Mouse (Mus musculus) adrenal gland, adult (tissue): ENCODE data around the gene Nostrin.

Experiments
- DNase-seq, 2 experiments: peaks; one replicate each; pipeline ENCODE4 v3.0.0; 2022 to 2023; ENCODE audit warnings: low spot score in 1 of 2; ENCODE audit not compliant: inconsistent age in 2 of 2

Gene Nostrin

DNA sequence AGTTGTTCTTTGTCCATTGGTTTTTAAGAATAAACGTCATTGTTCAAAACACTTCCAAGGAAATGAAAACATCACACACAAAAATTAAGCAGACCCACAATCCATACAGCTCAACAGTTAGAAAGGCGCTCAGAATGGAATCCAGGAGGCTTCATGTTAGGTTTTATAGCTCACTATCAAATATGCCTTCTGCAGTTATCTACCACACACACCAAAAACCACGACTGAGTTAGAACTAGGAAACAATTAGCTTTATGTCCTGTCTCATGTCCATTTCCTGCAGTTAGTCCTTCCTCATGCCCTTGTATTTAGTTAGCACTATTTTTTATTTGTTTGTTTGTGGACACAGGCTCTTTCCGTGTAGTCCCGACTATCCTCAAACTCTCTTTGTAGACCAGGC lies 55.5 kb downstream of the Nostrin start:
- DNase-seq = no peak

DNA sequence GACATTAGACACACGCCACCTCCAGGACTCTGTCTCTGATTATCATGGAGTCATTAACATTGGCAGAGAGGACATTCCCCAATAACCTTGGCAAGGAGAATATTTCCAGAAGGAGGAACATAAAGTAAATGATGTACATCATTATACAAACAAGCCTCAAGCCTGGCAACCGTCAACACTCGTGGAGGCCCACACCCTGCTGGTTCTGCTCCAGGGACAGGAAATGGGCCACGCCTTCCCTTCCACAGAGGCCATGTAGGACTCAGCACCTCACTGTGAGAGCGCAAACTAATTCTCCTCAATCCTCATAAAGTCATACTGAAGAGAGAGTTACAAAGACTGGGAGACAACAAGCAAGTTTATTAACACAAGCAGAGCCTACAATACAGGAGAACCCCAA lies 58.0 kb downstream of the Nostrin start:
- DNase-seq = no peak

- DNase-seq = no peak
Observed at GRCm38 (mm10) chr2:69205185-69205584, 69.6 kb downstream of the Nostrin start.

- DNase-seq = peak; percentile 91 to 96
Observed at GRCm38 (mm10) chr2:69205791-69206351, 70.3 kb downstream of the Nostrin start, which contains the start of gene Spc25. TSS of gene Spc25 (minus strand) at chr2:69206194.

- DNase-seq = no peak
Observed at GRCm38 (mm10) chr2:69206523-69206922, 70.9 kb downstream of the Nostrin start.

- no peak for DNase-seq
Observed at GRCm38 (mm10) chr2:69209684-69210083, 74.1 kb downstream of the Nostrin start.

DNA sequence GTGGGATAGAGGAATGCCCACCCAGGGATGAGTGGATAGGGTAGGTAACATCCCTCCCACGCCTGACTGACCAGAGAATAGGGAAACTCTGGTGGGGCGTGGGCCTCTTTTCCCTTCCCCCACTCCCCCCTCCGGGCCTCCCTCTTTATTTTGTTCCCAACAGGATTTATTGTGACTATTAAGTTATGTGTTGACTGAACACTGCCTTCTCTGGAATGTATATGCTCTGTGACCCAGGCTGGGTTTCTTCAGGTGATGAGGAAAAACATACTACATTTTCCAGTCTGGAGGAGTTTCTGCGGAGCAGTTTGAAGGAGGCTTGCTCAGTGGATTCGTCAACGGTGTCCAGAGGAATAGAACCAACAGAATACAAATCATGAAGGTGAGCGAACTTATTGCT lies 75.2 kb downstream of the Nostrin start, which contains the start of gene G6pc2:
G6pc2 (plus strand) TSS at position 301 of the 400 bp plus-strand sequence.
- DNase-seq = no peak

- no peak for DNase-seq
Observed at GRCm38 (mm10) chr2:69212652-69213051, 77.1 kb downstream of the Nostrin start.

DNA sequence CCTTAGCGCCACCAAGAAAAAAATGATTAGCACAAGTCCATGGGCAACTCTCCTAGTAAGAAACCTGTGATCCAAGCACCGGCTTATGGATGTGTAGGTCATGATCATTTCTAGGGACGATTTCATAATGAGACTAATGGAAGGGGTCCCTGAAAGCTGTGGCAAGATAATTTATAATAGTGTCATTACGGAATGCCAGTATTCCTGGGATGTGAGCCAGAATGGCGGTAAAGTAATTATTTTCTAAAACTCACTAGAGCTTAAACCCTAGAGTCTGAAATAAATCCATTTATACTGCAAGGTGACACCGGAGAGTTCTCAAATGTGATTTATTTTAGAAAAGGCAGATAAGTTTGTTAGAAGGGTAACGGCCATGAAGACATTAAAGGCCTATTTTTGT lies 79.6 kb downstream of the Nostrin start:
- DNase-seq = no peak

DNA sequence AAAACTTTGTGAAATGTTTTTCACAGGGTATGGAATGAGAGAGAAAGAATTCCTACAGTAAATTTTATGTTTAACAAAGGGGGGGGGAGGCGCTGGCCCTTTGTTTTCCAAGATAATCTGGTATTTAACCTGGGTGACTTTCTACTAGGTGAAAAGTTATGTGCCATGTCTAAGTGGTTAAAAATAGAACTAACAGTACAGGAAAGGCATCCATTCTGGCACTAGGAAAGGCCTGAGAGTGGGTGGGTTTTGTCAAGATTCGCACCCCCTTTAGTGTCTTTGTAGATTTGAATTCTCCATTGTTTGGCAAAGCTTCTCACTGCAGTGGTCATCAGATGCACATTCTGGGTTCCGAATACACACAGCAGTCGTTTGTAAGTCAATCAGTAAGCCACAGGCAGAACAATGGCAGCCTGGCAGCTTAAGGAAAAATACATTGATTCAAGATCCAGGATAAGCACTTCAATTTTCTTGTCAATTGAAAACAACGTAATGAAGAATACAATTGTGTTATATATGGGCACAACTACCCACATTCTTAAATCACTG lies 86.3 kb downstream of the Nostrin start:
- DNase-seq = no peak

DNA sequence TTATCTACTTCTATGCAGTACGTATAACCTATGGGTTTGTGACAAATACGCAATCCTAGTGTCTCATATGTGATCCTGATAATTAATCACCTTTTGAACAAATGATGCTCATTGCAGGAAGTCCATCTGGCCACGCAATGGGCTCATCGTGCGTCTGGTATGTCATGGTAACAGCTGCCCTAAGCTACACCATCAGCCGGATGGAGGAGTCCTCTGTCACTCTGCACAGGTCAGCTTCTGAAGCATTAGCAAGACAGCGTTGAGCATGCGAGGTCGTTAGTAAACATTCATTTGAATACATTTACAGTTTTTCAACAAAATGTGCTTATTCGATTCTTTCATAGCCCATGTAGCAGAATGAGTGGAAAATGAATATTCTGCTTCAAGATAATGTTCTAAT lies 87.2 kb downstream of the Nostrin start:
- no peak for DNase-seq

GRCm38 (mm10) chr2:69224724-69225123 lies 89.1 kb downstream of the Nostrin start:
- DNase-seq = no peak

- DNase-seq = no peak
Observed at GRCm38 (mm10) chr2:69226876-69227275, 91.3 kb downstream of the Nostrin start.

DNA sequence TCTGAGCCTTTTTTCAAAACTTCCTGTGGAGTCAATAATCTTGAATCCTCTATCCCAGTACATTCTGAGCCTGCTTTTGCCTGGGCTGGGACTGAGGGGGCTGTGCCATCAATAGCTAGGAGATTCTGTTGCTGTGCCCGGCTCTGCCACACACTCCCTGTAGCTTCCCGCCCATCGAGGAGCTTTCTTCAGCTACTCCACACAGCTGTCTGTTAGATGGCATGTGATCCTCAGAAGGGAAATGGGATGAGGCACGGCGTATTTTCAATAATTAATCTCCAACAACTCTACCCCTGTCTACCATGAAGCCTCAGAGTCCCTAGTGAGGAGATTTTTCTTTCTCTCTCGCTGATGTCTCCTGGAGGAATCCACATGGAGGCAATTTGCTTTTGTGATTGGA lies 93.0 kb downstream of the Nostrin start:
- no peak for DNase-seq

- no peak for DNase-seq
Observed at GRCm38 (mm10) chr2:69230137-69230536, 94.5 kb downstream of the Nostrin start.

- DNase-seq = no peak
Observed at GRCm38 (mm10) chr2:69232101-69232500, 96.5 kb downstream of the Nostrin start.

DNA sequence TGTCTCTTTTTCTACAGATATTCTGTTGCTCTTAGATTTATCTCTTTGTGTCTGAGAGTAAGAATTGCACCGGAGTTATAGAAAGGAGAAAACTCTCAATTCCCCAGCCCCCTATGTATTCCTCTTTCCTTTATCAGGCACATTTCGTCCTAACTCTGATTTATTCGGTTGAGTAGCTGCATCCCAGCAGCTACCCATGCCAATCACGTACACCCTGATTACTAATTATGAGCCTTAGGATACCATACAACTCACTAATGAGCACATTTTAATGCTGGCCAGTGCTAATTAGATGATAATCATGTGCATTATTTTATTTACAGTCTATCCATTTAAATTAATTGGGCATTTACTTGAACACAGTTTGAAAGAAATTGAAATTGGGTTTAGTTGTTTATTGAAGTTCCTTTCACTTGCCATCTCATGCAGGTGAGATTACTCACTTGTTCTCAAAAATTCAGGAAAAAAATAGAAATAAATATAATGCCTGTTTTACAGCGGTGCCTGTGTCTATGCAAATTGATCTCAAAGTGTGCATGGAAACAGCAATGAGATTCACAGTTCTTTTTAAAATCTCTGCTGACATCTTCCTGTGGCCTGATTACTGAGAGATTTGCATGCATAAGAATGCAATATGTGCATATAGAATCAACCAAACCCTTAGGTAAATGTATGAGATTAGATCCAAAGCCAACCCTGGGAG lies 99.5 kb downstream of the Nostrin start:
- no peak for DNase-seq
